Mouse (Mus musculus): ENCODE measurements around the gene Vmn2r59. TPM values are rescaled to one million over a fixed set of nuclear protein-coding genes. Genes with fewer than 3 reads are reported as not detected.
"Not testable (repeated sequence)": the region's sequence is repeated elsewhere in the genome, so short reads cannot be mapped to it uniquely, and the experiment has no call there.

The Vmn2r59 gene
- not detected in 2 replicates for polyA plus RNA-seq (2015; fragmentation: Nextera tagmentation; extraction: Ambion mirVana)

- Histone ChIP-seq H3K9me3 (peaks cover 14% of the 10 kb centered on the region), H3K36me3 (no peaks in the 10 kb centered on the region), H3K9ac (no peak within 1 kb of the TSS), H3K4me1 (replicated peaks) (no peaks in the 10 kb centered on the region), H3K27ac (replicated peaks) (no peak within 1 kb of the TSS), H3K4me3 (no peak within 1 kb of the TSS), H3K4me2 (no peak within 1 kb of the TSS), H3K27me3 (no peaks in the 10 kb centered on the region)
- no peak for ATAC-seq (ENCODE audit: low read depth)
These were observed at the start of gene Vmn2r59 for GRCm38 (mm10) chr7:42058923-42059322. Vmn2r59 (minus strand) TSS chr7:42059023.

GRCm38 (mm10) chr7:42107470-42107869, 48.6 kb upstream of the Vmn2r59 start, which contains the start of gene Vmn2r60:
Vmn2r60 (plus strand) TSS chr7:42107770.
- Histone ChIP-seq H3K36me3 (no peaks in the 10 kb centered on the region), H3K9me3 (peaks cover 15% of the 10 kb centered on the region), H3K4me2 (no peak within 1 kb of the TSS), H3K4me3 (no peak within 1 kb of the TSS), H3K27me3 (no peaks in the 10 kb centered on the region), H3K27ac (replicated peaks) (no peak within 1 kb of the TSS), H3K4me1 (replicated peaks) (no peaks in the 10 kb centered on the region), H3K9ac (no peak within 1 kb of the TSS)
- ATAC-seq (ENCODE audit: low read depth), result no peak
- 81% methylated on average over 2 of the region's 2 CpGs for WGBS

- H3K4me1 ChIP-seq (replicated peaks); H3K9ac ChIP-seq; H3K27me3 ChIP-seq; H3K27ac ChIP-seq (replicated peaks); ATAC-seq (ENCODE audit: low read depth); H3K4me2 ChIP-seq; H3K36me3 ChIP-seq; H3K4me3 ChIP-seq: not testable (repeated sequence)
- 81% methylated on average over 14 of the region's 14 CpGs for WGBS
- peaks cover 16% of the 10 kb centered on the region for H3K9me3 ChIP-seq
These were observed 48.2 kb upstream of the Vmn2r59 start for GRCm38 (mm10) chr7:42107061-42107460.

Other genes with a start within 250 kb of the Vmn2r59 start
- not detected in 2 replicates for gene Vmn2r58, start 186.3 kb downstream of the Vmn2r59 start, polyA plus RNA-seq (2015; fragmentation: Nextera tagmentation; extraction: Ambion mirVana)
- gene Vmn2r60, start 48.7 kb upstream of the Vmn2r59 start, polyA plus RNA-seq (2015; fragmentation: Nextera tagmentation; extraction: Ambion mirVana), result not detected in 2 replicates
- gene Vmn2r61, start 201.0 kb upstream of the Vmn2r59 start, polyA plus RNA-seq (2015; fragmentation: Nextera tagmentation; extraction: Ambion mirVana), result not detected in 2 replicates